Mouse (Mus musculus) layer of hippocampus, adult 2 months (tissue): ENCODE measurements around the gene Fat3. TPM values are rescaled to one million over a fixed set of nuclear protein-coding genes. Genes with fewer than 3 reads are reported as not detected.

Experiments used
- DNase-seq, 2 experiments: peaks; one replicate each; pipeline ENCODE4 v3.0.0; 2022; ENCODE audit warnings: low spot score in 2 of 2
- H3K27ac ChIP-seq: fragments of 200-600 bp; 2 replicates; pipeline ENCODE4 v1.8.1; 2022
- H3K4me3 ChIP-seq: fragments of 200-600 bp; 2 replicates; pipeline ENCODE4 v1.8.1; 2022; ENCODE audit warnings: mild to moderate bottlenecking
- CTCF ChIP-seq: fragments of 200-600 bp; conservative IDR thresholded peaks from 2 replicates; pipeline ENCODE4 v1.8.1; 2022; ENCODE audit warnings: antibody characterized with exemption, mild to moderate bottlenecking, moderate library complexity
- total RNA-seq, 2 experiments: library from RNA; stranded (reverse); gene quantifications; 2 replicates each; pipeline ENCODE4 v1.2.3; 2021

The Fat3 gene
- total RNA-seq, 2 experiments from 2014 or later = 37.1 to 37.5 TPM

- no peak for DNase-seq
- H3K27ac ChIP-seq = no peak overlapping the region
- no peak for TF ChIP-seq CTCF
- H3K4me3 ChIP-seq = no peak overlapping the region
These were observed 269.5 kb downstream of the Fat3 start for GRCm38 (mm10) chr9:16231575-16231974.

GRCm38 (mm10) chr9:16228919-16229318 lies 272.2 kb downstream of the Fat3 start:
- TF ChIP-seq CTCF = no peak
- no peak overlapping the region for H3K27ac ChIP-seq
- no peak for DNase-seq

DNA sequence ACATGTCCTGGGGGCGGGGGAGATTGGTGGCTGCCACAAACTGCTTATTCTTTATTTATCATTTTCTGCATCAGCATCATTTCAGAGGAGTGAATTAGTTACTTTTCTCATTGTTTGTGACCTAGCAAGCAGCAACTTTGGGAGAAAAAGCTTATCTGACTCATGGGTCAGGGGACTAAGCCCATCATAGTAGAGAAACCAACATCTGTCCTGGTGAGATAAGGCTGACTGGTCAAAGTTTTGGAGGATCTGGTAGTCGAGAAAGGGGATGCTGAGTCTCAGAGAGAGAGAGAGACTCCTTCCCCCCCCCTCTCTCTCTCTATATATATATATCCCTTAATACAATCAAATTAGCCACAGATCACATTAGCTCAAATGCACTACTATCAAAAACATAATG lies 273.7 kb downstream of the Fat3 start:
- no peak for DNase-seq
- no peak for TF ChIP-seq CTCF
- H3K27ac ChIP-seq = no peak overlapping the region
- H3K4me3 ChIP-seq = no peak overlapping the region

More at GRCm38 (mm10) chr9:16228919-16229318, 272.2 kb downstream of the Fat3 start:
- no peak overlapping the region for H3K4me3 ChIP-seq

GRCm38 (mm10) chr9:16226545-16226944 lies 274.5 kb downstream of the Fat3 start:
- no peak for TF ChIP-seq CTCF
- Histone ChIP-seq H3K4me3 (no peak overlapping the region), H3K27ac (no peak overlapping the region)
- no peak for DNase-seq

GRCm38 (mm10) chr9:16221885-16222284 lies 279.2 kb downstream of the Fat3 start:
- H3K27ac ChIP-seq = no peak overlapping the region
- peak; percentile 46 to 59 for DNase-seq
- no peak overlapping the region for H3K4me3 ChIP-seq
- TF ChIP-seq CTCF = peak; percentile 27; the same call in 1 of the 2 replicates

GRCm38 (mm10) chr9:16216235-16216634 lies 284.9 kb downstream of the Fat3 start:
- no peak overlapping the region for H3K4me3 ChIP-seq
- no peak for TF ChIP-seq CTCF
- peak overlapping the region; percentile 74 for H3K27ac ChIP-seq
- no peak for DNase-seq

GRCm38 (mm10) chr9:16214731-16215681 lies 286.1 kb downstream of the Fat3 start:
- no peak for TF ChIP-seq CTCF
- DNase-seq = peak; percentile 45 to 58
- Histone ChIP-seq H3K27ac (peak overlapping the region; percentile 74), H3K4me3 (no peak overlapping the region)

GRCm38 (mm10) chr9:16213324-16213723 lies 287.8 kb downstream of the Fat3 start:
- no peak overlapping the region for H3K27ac ChIP-seq
- TF ChIP-seq CTCF = no peak
- no peak for DNase-seq
- H3K4me3 ChIP-seq = no peak overlapping the region

- TF ChIP-seq CTCF = no peak
- DNase-seq = no peak
These were observed 288.5 kb downstream of the Fat3 start for GRCm38 (mm10) chr9:16212628-16213027.

DNA sequence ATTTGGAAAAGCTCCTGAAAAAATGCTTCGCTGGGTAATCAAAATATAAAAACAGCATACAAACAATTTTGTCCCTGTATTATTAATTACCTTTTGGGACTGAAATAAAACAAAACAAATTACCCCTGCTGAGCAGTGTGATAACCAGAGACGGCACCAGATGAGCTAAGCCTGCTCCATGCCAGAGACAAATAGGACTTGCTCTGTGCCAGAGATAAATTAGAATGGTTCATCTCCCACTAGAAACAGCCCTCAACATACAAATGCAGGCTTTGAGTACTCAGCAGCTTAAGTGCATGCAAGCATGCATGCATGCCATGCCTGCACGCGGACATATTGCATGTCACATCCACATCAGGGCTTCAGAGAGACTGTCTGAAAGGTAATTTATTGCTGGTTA lies 288.9 kb downstream of the Fat3 start:
- DNase-seq = no peak
- TF ChIP-seq CTCF = no peak
- Histone ChIP-seq H3K27ac (no peak overlapping the region), H3K4me3 (no peak overlapping the region)

More at GRCm38 (mm10) chr9:16212628-16213027, 288.5 kb downstream of the Fat3 start:
- no peak overlapping the region for H3K27ac ChIP-seq
- H3K4me3 ChIP-seq = no peak overlapping the region

DNA sequence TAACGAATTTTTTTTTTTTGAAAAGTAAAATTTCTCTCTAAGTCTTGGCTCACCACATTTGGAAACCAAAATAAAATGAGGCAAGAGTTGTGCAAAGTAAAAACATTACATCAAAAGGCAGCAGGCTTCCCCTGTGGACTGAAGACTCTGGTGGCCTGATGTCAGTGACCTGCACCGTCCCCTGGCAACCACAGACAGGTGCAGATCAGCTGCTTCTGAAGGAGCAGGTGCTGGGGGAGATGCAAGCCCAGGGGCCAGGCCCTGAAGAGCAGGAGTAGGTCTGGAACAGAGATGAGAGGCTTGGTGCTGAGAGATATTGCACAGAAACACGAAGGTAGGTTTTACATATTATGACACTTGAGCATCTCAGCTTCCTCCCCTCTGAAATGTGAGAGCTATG lies 289.6 kb downstream of the Fat3 start:
- Histone ChIP-seq H3K4me3 (no peak overlapping the region), H3K27ac (0 out of 2 replicates have a peak overlapping the region, but pooled peaks have one; percentile 7)
- DNase-seq = no peak
- no peak for TF ChIP-seq CTCF

GRCm38 (mm10) chr9:16202296-16202695 lies 298.8 kb downstream of the Fat3 start:
- H3K27ac ChIP-seq = peak overlapping the region; percentile 28
- peak in 1 of 2 experiments; percentile 39 for DNase-seq
- no peak for TF ChIP-seq CTCF
- no peak overlapping the region for H3K4me3 ChIP-seq

- TF ChIP-seq CTCF = no peak
- Histone ChIP-seq H3K27ac (0 out of 2 replicates have a peak overlapping the region, but pooled peaks have one; percentile 18), H3K4me3 (no peak overlapping the region)
- no peak for DNase-seq
These were observed 300.1 kb downstream of the Fat3 start for GRCm38 (mm10) chr9:16200948-16201347.

GRCm38 (mm10) chr9:16186461-16186860 lies 314.6 kb downstream of the Fat3 start:
- Histone ChIP-seq H3K4me3 (no peak overlapping the region), H3K27ac (no peak overlapping the region)
- no peak for DNase-seq
- no peak for TF ChIP-seq CTCF
